Mouse (Mus musculus): Measurements from ENCODE around the gene Ncoa1.
"Not testable (repeated sequence)": the region's sequence is repeated elsewhere in the genome, so short reads cannot be mapped to it uniquely, and the experiment has no call there.

The Ncoa1 gene

DNA sequence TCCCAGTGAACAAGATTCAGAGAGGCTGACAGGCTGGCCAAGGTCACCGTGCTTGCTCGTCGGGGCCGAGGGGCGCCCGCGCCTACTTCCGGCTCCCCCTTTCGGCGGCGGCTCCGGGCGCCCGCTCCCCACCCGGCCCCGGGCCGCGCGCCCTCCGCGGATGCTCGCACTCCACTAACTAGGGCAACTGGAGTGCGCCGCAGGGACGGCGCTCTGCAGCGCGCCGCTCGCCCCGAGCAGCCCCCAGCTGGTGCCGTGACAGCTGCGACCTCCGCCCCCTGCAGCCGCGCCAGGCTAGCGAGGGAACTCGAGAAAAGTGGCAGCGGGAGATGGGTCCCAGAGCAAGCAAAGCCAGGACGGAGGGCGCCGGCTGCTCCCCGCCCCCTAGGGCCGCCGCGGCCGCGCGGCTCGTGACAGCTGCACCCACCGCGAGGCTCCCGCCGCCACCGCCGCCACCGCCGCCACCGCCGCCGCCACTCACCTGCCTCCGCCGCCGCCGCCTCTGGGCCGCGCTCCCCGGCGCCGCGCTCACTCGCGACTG, 621 bp downstream of the Ncoa1 start:
- no peak for DNase-seq (ENCODE audit: low read depth in 1 of 2, low spot score in 2 of 2)

DNA sequence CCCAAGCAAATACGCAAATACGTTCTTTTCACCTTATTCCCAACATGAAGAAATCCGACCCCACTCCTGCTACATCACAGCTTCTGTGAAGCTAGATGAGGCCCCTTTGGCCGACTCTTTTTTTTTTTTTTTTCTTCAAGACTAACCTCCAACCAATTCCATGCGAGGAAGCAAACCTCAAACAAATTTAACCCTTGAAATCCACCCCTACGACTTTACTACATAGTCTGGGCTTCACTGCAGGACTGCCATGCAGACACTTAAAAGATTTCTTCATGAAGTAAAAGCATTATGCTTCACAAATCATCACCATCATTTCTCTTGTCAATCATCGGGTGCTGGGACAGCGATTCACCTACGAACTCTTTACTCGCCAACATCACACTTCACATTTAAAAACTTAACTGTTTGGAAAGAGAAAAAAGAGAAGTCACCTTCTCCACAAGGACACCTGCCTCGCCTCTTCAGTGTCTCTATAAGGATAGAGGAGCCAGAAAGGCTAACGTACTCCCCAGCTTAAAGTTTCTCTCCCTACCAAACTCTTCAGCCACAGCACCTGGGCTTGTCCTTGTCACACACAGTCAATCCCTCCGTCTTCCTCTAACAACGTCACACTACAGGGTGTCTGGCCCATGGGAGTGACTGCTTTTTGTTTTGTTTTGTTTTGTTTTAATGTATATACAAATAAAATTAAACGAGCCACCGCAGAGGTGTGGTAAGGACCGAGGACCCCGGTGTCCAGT, 1.6 kb downstream of the Ncoa1 start:
- DNase-seq (ENCODE audit: low read depth in 1 of 2, low spot score in 2 of 2): no peak

DNA sequence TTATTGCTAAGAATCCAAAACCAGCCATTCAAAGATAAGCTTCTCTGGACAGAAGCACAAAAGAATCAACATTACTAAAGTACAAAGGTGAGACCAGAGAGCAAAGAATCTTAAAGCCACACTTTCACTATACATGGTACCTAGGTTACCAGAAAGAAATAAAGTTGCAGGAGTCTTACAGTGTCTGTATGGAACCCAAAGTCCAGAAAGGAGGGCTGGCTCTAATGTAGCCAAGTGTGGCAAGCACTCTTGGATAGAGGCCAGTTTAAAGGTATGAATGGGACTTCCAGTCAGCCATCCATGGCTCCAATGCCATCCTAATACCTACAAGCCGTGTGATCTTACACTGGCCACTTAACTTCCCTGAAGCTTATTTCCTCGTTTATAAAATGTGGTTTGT, 7.9 kb downstream of the Ncoa1 start:
- DNase-seq (ENCODE audit: low read depth in 1 of 2, low spot score in 2 of 2): no peak

DNA sequence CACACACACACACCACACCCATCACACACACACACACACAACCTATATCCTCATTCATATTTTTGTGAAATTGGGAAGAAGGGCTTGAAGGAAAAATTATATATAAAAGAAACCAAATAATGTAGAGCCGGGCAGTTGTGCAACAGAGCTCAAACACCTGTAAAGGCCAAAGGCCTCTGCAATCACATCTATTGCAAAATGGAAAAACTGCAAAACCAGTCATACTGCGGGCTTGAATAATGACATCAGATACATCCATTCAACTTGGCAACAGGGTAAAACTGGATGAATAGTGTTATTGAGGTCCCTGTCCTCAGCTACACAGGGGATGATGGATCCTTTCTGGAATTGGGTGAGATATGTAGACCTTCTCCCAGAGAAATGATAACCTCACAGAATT, 13.3 kb downstream of the Ncoa1 start:
- DNase-seq (ENCODE audit: low read depth in 1 of 2, low spot score in 2 of 2): no peak

DNA sequence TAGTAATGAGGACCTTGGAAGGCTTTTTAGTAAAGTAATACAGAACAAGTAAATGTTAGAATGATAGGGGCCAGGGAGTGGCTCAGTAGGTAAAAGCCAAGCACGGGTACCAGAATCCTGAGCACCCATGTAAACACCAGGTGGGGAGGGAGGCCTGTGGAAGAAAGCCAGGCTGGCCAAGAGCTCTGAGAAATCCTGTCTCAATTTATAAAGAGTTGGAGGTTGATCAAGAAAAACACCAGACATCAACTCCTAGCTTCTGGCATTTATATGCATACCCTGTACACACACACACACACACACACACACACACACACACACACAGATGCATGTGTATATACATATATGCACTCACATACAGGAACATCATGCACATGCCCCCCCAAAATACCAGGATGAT, 14.6 kb downstream of the Ncoa1 start:
- no peak for DNase-seq (ENCODE audit: low read depth in 1 of 2, low spot score in 2 of 2)

DNA sequence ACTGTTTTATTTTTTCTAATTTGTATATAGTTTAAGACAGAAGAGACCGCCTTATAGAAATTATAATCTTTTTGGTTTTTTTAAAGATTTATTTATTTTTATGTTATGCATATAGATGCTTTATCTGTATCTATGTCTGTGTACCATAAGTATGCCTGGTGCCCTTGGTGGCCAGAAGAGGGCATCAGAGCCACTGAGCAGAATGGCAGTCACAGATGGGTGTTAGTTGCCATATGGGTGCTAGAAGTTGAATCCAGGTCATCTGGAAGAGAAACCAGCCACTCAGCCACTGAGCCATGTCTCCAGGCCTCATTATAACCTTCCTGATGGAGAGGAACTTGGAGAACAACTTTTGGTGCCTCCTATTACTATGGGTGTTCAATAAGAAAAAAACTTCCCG, 16.0 kb downstream of the Ncoa1 start:
- DNase-seq (ENCODE audit: low read depth in 1 of 2, low spot score in 2 of 2): no peak

DNA sequence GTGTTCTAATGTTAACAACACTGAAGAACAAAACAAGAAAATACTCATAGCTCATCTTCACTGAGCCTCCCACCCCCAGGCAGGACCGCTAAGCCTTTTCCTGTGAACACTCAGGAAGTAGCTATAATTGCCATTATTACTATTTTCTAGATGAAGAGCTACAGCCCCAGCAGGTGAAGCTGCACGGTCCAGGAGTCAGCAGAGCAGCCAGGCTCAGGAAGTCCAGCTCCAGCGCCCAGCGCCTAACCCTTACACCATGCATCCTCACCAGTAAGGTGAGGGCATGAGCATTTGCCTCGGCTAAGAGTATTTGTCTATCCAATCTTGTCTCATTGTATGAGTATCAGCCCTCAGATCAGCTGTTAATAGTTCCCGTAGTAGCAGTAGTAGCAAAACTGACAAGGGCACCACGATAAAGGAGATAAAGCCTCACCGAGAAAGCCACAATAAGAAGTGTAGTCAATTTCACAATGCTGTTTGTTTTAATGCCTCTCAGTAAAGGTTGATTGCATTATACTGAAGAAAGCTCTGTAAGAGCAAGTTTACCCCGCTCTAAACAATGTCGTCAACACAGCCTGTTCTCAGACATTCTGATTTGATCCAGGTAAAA, 21.9 kb downstream of the Ncoa1 start:
- no peak for DNase-seq (ENCODE audit: low read depth in 1 of 2, low spot score in 2 of 2)

DNA sequence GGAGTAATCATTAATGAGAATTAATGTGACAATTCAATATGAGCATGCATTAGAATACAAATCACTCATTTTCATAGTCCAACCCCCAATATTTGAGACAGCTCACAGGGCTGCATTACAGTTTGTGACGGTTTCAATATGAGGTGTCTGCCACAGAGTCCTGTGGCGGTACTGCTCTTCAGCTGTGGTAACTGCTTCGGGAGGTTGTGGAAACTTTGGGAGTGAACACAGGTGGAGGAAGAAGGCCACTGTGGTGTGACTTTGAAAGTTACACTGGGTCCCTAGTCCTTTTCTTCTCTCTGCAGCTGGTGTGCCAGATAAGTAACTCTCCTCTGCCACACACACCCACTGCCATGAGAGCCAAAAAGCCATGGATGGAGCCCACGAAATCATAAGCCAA, 22.7 kb downstream of the Ncoa1 start:
- no peak for DNase-seq (ENCODE audit: low read depth in 1 of 2, low spot score in 2 of 2)

DNA sequence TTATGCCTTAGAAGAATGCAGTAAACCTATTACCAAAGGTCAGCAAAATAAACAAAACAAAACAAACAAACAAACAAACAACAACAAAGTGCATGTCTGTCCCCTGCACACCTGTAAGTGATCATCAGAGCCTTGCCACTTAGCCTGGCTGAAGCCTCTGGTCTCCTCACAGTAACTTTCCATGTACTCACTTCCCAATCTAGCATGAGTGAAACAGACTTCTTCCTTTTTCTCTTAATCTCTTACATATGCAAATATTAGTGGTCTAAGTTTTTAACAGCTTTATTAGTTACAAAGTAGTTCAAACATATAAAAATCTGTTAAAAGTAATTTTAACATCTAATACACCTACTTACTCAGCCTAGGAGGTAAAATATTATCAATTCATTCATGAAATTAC, 24.7 kb downstream of the Ncoa1 start:
- DNase-seq (ENCODE audit: low read depth in 1 of 2, low spot score in 2 of 2): no peak

DNA sequence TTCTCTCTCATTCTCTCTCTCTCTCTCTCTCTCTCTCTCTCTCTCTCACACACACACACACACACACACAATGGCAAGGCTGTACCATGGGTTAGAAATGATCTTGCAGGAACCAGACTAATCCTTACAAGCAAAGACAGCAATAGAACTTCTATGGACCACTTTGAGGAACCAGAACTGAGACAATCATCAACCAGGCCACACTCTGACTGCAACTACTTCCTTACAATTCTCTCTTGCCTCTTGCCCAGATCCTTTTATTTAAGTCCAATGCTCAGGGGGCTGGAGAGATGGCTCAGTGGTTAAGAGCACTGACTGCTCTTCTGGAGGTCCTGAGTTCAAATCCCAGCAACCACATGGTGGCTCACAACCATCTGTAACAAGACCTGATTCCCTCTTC, 26.5 kb downstream of the Ncoa1 start:
- DNase-seq (ENCODE audit: low read depth in 1 of 2, low spot score in 2 of 2): not testable (repeated sequence)

DNA sequence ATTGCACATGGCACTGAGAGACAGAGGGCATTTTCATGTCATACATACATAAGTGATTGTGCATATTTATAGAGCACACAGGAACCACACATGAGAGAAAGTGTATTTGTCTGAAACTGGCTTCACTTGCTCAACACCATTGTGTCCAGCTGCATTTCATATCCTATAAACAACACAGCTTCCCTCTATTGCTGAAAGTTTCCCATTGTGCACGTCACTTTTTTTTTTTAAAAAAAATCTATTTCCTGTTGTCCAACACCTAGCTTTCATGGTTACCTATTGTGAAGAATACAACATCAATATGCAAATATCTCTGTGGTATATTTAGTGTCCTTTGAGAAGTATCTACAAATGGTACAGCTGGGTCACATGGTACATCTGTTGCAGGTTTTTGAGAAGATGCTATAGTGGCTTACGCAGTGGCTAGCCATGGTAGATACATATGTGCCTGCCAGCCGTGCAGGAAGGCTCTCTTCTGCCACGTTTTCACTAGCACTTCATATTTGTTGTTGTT, 28.8 kb downstream of the Ncoa1 start:
- DNase-seq (ENCODE audit: low read depth in 1 of 2, low spot score in 2 of 2): no peak

DNA sequence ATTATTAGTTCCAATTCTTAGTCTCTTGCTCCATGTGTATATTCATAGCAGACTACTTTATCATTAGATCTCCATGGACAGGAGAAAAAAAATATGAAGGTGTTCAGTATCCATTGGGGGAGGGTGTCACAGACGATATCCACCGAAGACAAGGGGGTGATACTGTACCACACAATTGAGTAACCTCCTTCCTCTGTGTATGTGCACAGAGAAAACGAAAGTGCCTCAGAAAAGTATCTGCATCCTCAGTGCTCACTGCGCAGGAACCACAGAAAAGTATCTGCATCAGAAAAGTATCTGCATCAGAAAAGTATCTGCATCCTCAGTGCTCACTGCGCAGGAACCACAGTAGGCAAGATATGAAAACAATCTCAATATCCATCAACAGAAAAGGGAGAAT, 32.0 kb downstream of the Ncoa1 start:
- no peak for DNase-seq (ENCODE audit: low read depth in 1 of 2, low spot score in 2 of 2)

DNA sequence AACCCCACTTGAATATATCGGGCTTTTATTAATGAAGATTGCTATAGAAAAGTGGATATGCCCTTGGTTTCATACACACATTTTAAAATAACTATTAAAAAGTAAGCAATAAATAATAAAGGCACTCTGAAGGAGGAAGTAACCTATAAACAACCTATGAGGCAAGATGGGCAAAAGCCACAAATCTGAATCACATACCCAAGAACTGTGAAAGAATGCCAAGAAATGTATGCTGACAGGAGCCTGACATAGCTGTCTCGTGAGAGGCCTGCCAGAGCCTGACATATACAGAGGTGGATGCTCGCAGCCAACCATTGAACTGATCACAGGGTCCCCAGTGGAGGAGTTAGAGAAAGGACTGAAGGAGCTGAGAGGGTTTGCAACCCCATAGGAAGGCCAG, 35.5 kb downstream of the Ncoa1 start:
- no peak for DNase-seq (ENCODE audit: low read depth in 1 of 2, low spot score in 2 of 2)

DNA sequence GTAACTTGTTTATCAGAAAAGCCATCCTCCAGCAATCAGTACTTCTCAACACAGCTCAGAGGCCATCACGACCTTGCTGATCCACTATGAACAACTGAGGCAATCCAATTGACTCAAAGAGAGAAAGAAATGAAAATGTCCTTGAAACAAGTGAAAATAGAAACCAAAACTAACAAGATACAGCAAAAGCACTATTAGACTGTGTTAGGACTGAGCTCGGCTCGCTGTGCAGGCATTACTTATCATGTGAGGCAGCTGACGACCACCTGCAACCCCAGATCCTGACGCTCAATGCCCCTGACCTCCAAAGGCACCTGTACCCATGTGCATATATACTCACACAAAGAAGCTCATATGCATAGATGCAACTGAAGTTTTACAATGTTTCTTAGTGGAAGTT, 40.8 kb downstream of the Ncoa1 start:
- no peak for DNase-seq (ENCODE audit: low read depth in 1 of 2, low spot score in 2 of 2)

DNA sequence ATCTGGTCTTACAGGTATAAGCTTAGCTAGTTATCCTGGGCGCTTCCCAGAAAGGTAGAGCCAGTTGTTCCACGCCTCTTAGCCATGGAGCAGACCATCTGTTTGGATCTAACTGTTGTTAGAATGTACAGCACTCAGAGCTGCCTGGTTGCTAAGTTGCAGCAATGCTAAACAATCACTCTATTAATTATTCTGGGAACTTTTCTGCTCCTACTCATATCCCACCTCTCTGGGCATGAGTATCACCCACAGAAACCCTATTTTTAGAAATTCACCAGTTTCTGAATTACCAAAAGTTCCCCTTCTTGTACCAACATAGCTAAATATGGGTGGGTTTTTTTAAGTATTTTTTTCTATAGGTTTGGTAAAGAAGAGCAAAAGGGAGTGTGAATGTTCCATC, 43.4 kb downstream of the Ncoa1 start:
- DNase-seq (ENCODE audit: low read depth in 1 of 2, low spot score in 2 of 2): no peak

DNA sequence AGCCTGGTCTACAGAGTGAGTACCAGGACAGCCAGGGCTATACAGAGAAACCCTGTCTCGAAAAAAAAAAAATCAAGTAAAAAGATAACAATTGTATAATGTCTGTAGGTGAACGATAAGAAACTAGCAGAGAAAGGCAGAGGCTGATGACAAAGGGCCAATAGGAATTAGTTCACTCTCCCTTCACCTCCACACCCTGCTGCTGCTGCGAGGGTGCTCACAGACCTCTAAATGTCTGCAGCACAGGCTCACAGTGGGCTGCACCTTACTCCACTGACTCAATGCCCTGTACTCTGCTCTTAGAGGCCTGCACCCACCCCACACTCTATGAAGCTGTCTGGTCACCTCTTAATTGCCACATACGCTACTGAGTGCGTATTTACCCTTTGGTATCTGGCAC, 45.0 kb downstream of the Ncoa1 start:
- no peak for DNase-seq (ENCODE audit: low read depth in 1 of 2, low spot score in 2 of 2)

DNA sequence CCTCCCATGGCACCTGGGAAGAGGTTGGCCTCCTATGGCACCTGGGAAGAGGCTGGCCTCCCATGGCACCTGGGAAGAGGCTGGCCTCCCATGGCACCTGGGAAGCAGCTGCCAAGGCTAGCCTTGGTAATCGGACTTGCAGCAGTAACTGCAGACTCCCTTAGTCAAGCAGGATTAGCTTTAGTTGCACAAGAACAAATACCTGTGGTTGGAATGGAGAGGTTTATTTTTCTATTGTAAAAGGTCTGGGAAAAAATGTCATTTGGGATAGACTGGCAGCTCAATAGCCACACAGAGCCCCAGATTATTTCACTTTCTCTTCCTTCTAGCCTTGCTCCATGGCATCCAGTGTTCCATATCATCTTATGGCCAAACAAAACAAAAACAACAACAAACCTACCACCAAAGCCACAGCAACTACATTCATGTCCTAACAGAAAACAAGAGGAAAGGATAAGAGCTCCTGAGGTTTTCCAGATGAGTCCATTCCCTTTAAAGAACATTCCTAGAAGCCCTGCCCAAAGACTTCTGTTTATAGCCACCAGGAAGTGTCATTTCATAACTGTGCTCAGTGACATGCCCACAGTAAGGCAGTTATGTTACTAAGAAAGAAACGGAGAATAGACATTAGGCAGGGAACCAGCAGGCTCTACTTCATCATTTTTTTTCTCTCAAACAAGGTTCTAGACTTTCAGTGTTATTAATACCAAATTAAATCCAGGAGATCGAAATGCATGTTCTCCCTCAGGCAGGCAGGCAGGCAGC, 46.7 kb downstream of the Ncoa1 start:
- no peak for DNase-seq (ENCODE audit: low read depth in 1 of 2, low spot score in 2 of 2)

DNA sequence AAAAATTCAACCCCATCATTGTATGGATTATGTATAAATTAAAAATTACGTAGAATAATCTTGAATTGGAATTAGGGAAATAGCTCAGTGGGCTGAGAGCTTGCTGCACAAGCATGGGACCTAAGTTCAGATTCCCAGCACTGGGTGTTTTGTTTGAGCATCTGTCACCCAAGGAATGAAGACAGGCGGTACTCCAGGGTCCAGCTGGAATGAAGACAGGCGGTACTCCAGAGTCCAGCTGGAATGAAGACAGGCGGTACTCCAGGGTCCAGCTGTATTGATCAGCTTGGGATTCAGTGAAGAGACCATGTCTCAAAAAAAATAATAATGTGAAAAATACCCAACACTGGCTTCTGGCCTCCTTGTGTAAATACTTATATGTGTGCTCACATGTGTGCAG, 58.2 kb downstream of the Ncoa1 start:
- DNase-seq (ENCODE audit: low read depth in 1 of 2, low spot score in 2 of 2): no peak

DNA sequence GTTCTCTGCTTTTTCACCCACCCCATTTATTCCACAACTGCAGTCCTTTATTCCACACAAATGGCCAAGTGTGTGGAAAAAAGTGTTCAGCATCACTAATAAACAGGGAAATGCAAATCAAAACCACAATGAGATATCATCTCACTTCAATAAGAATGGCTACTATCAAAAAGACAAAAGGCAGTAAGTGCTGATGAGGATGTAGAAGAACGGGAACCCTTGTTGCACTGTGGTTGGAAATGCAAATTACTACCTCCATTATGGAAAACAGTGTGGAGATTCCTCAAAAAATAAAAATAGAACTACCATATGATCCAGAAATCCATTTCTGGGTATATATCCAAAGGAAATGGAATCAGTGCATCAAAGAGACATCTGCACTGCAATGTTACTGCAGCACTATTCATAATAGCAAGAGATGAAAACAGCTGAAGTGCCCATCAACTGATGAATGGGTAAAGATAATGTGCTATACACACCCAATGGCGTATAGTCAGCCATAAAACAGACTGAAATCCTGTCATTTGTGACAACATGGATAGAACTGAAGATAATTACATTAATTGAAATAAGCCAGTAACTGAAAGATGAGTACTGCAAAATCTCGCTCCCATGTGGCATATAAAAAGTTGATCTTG, 59.2 kb downstream of the Ncoa1 start:
- DNase-seq (ENCODE audit: low read depth in 1 of 2, low spot score in 2 of 2): no peak

DNA sequence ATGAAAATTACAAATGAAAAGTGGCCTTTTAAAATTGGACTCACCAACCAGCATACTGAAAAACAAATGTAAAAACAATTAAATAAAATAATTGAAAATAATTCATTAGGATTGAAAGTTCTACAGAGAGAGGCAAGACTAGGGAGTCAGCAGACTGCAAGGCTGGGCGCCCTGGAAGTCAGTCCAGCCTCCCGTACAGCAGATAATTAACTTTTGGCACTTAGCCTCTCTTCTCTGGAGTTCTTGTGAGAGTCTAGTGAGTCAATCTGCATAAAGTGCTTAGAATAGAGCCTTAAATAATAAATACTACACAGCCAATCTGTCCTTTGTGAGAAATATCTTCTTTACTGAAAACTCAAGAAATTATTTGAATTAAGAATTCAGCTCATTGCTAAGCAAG, 69.9 kb downstream of the Ncoa1 start:
- DNase-seq (ENCODE audit: low read depth in 1 of 2, low spot score in 2 of 2): no peak

DNA sequence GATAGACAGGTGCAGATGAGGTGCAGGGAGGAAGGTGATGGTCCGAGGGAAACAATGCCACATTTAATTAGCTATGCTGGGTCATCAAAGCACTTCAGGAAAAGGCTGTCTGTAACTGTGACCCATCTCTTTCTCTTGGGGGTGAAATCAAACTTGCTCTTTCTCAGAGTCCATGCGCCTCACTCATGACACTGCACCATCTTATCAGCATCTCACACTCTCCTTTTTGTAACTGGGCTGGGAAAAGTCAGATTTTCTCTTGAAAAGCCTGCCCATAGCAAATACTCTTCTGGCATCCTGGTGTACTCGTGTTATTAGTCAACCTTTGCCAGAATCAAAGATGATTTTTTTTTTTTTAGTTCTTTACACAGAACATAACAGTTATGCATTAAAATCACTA, 70.8 kb downstream of the Ncoa1 start:
- DNase-seq (ENCODE audit: low read depth in 1 of 2, low spot score in 2 of 2): no peak

DNA sequence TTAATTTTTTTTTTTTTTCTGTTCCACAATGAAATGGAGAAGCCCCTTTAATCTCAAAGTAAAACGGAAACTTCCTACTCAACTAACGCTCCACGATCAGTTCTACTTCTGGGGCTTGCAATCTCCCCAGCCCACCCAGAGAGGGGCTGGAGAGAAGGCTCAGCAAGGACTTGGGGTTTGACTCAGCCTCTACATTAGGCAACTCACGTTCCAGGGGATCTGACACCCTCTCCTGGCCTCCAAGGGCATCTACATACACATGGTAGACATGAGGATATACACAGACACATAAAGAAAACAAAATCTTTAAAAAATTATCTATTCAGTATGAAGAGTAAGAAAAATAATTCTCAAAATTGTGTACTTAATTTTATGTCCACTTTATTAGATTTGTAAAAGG, 73.8 kb downstream of the Ncoa1 start:
- DNase-seq (ENCODE audit: low read depth in 1 of 2, low spot score in 2 of 2): no peak
